Mouse (Mus musculus) testis, adult 2 months (tissue): ENCODE results near the gene Gm42906. TPM values are rescaled to one million over a fixed set of nuclear protein-coding genes. Genes with fewer than 3 reads are reported as not detected.

Source experiments
- H3K27ac ChIP-seq: fragments of 200-500 bp; 2 replicates; pipeline ENCODE4 v1.5.1; 2012; ENCODE audit warnings: low read depth, low read length; ENCODE audit not compliant: control insufficient read depth, insufficient read depth
- H3K27me3 ChIP-seq: fragments of 200-500 bp; 2 replicates; pipeline ENCODE4 v1.6.1; 2012; ENCODE audit warnings: mild to moderate bottlenecking, low read length, moderate library complexity; ENCODE audit not compliant: control insufficient read depth, insufficient read depth
- H3K36me3 ChIP-seq: fragments of 200-500 bp; 2 replicates; pipeline ENCODE4 v1.6.1; 2012; ENCODE audit warnings: mild to moderate bottlenecking, low read length; ENCODE audit not compliant: control insufficient read depth, insufficient read depth
- H3K4me1 ChIP-seq: fragments of 200-500 bp; 2 replicates; pipeline ENCODE4 v1.6.1; 2012; ENCODE audit warnings: low read length; ENCODE audit not compliant: control insufficient read depth, insufficient read depth
- H3K4me3 ChIP-seq: fragments of 200-500 bp; 2 replicates; pipeline ENCODE4 v1.5.1; 2012; ENCODE audit warnings: low read depth, mild to moderate bottlenecking, low read length, moderate library complexity, mixed read lengths; ENCODE audit not compliant: control insufficient read depth
- CTCF ChIP-seq: fragments of 200-500 bp; IDR thresholded peaks from 2 replicates; pipeline ENCODE4 v1.5.1; 2012; ENCODE audit warnings: low read depth, mild to moderate bottlenecking, inconsistent platforms, low read length, moderate library complexity; ENCODE audit not compliant: control insufficient read depth, insufficient read depth, insufficient replicate concordance
- POLR2A ChIP-seq: fragments of 200-500 bp; IDR thresholded peaks from 2 replicates; pipeline ENCODE4 v1.6.1; 2012; ENCODE audit warnings: low read depth, mild to moderate bottlenecking, inconsistent platforms, low read length, moderate library complexity; ENCODE audit not compliant: control insufficient read depth
- polyA plus RNA-seq: library from polyadenylated mRNA; depleted of rRNA; stranded (reverse); fragments of >200 nt; gene quantifications from 2 replicates; pipeline ENCODE4 v1.2.3, GENCODE M21; 2012

Gene Gm42906
- polyA plus RNA-seq, 1 experiment: not detected

- Histone ChIP-seq H3K4me1 (no peaks in the 10 kb centered on the region), H3K36me3 (no peaks in the 10 kb centered on the region)
Measured at GRCm38 (mm10) chr5:151344737-151345136, 83.2 kb downstream of the Gm42906 start.

GRCm38 (mm10) chr5:151333686-151334085 lies 94.3 kb downstream of the Gm42906 start:
- Histone ChIP-seq H3K4me3 (no peak overlapping the region), H3K4me1 (no peaks in the 10 kb centered on the region), H3K27ac (no peak overlapping the region), H3K36me3 (no peaks in the 10 kb centered on the region), H3K27me3 (no peaks in the 10 kb centered on the region)
- TF ChIP-seq CTCF (no peak), POLR2A (no peak)

More at GRCm38 (mm10) chr5:151344737-151345136, 83.2 kb downstream of the Gm42906 start:
- Histone ChIP-seq H3K27ac (no peak overlapping the region), H3K4me3 (no peak overlapping the region), H3K27me3 (no peaks in the 10 kb centered on the region)
- no peak for TF ChIP-seq CTCF
- no peak for TF ChIP-seq POLR2A

- no peak overlapping the region for H3K4me3 ChIP-seq
- H3K4me1 ChIP-seq: no peaks in the 10 kb centered on the region
- H3K36me3 ChIP-seq: no peaks in the 10 kb centered on the region
- no peak overlapping the region for H3K27ac ChIP-seq
- TF ChIP-seq POLR2A: no peak
- no peak for TF ChIP-seq CTCF
- no peaks in the 10 kb centered on the region for H3K27me3 ChIP-seq
Measured at GRCm38 (mm10) chr5:151333191-151333594, 94.8 kb downstream of the Gm42906 start.

GRCm38 (mm10) chr5:151315804-151316597 lies 112.0 kb downstream of the Gm42906 start:
- H3K4me3 ChIP-seq: no peak overlapping the region
- H3K27me3 ChIP-seq: no peaks in the 10 kb centered on the region
- no peaks in the 10 kb centered on the region for H3K36me3 ChIP-seq
- no peaks in the 10 kb centered on the region for H3K4me1 ChIP-seq
- H3K27ac ChIP-seq: no peak overlapping the region
- no peak for TF ChIP-seq POLR2A
- TF ChIP-seq CTCF: no peak

- Histone ChIP-seq H3K4me3 (no peak overlapping the region), H3K27ac (no peak overlapping the region), H3K27me3 (no peaks in the 10 kb centered on the region), H3K4me1 (no peaks in the 10 kb centered on the region), H3K36me3 (no peaks in the 10 kb centered on the region)
- TF ChIP-seq POLR2A (no peak), CTCF (no peak)
Measured at GRCm38 (mm10) chr5:151300286-151300685, 127.7 kb downstream of the Gm42906 start.

- H3K36me3 ChIP-seq: no peaks in the 10 kb centered on the region
- H3K4me1 ChIP-seq: no peaks in the 10 kb centered on the region
- H3K27ac ChIP-seq: no peak overlapping the region
- no peak for TF ChIP-seq POLR2A
- no peak for TF ChIP-seq CTCF
- H3K4me3 ChIP-seq: no peak overlapping the region; the same call in 1 of the 2 replicates
- no peaks in the 10 kb centered on the region for H3K27me3 ChIP-seq
Measured at GRCm38 (mm10) chr5:151299576-151299975, 128.4 kb downstream of the Gm42906 start.

GRCm38 (mm10) chr5:151298371-151298770 lies 129.6 kb downstream of the Gm42906 start:
- no peak overlapping the region for H3K4me3 ChIP-seq
- no peaks in the 10 kb centered on the region for H3K36me3 ChIP-seq
- no peaks in the 10 kb centered on the region for H3K27me3 ChIP-seq
- H3K4me1 ChIP-seq: no peaks in the 10 kb centered on the region
- no peak overlapping the region for H3K27ac ChIP-seq
- TF ChIP-seq POLR2A: no peak
- no peak for TF ChIP-seq CTCF

GRCm38 (mm10) chr5:151296244-151296643 lies 131.7 kb downstream of the Gm42906 start:
- TF ChIP-seq CTCF (no peak), POLR2A (no peak)
- Histone ChIP-seq H3K4me3 (no peak overlapping the region), H3K27ac (no peak overlapping the region), H3K36me3 (no peaks in the 10 kb centered on the region), H3K4me1 (no peaks in the 10 kb centered on the region), H3K27me3 (no peaks in the 10 kb centered on the region)
